Mouse (Mus musculus) heart, adult 2 months (tissue): ENCODE results near the gene Pacsin3.

ENCODE experiments used
- CTCF ChIP-seq: fragments of 200-600 bp; IDR thresholded peaks from 2 replicates; pipeline ENCODE4 v1.8.1; 2022; ENCODE audit warnings: antibody characterized with exemption, mild to moderate bottlenecking, moderate library complexity
- EP300 ChIP-seq: fragments of 200-500 bp; IDR thresholded peaks from 2 replicates; pipeline ENCODE4 v1.6.1; 2011; ENCODE audit warnings: low read depth, low read length, control low read depth; ENCODE audit not compliant: insufficient read depth
- POLR2A ChIP-seq: fragments of 200-500 bp; IDR thresholded peaks from 2 replicates; pipeline ENCODE4 v1.6.1; 2011; ENCODE audit warnings: mild to moderate bottlenecking, low read depth, low read length, control low read depth; ENCODE audit not compliant: insufficient read depth

DNA sequence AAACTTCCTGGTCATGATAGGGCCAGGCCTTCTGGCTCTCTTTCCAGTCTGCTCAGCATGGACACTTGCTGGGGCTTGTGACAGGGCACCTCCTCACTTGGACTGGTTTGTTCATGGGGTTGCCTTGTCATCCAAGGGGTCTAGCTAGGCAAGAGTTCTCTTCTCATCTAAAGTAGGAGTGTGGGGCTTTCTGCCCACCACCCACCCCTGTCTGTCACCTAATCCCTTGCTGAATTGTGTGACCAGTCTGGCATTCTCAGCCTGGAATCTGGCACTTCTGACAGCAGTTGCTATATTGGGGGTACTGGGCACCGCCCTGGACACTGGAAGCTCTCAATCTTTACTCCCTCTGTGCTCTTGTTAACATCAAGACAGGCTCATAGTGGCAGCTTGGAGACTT lies 3.7 kb downstream of the Pacsin3 start:
- no peak; the same call in 1 of the 2 replicates for TF ChIP-seq POLR2A
- no peak for TF ChIP-seq EP300
- no peak for TF ChIP-seq CTCF
